Mouse (Mus musculus) forebrain, embryonic 16.5 days (tissue): ENCODE data around the gene Tmem178. TPM values are rescaled to one million over a fixed set of nuclear protein-coding genes. Genes with fewer than 3 reads are reported as not detected.

Experiments
- ATAC-seq: fragments of 200-750 bp; cut with Nextera tagmentation; 2 replicates; pipeline ENCODE4 v1.8.0; 2017; ENCODE audit warnings: mild to moderate bottlenecking, moderate library complexity
- H3K27ac ChIP-seq: fragments of 300-500 bp; sonication (generic); 2 replicates; pipeline ENCODE4 v1.5.1; 2014; ENCODE audit warnings: low read length, control low read depth
- H3K27me3 ChIP-seq: fragments of 300-500 bp; sonication (generic); replicated peaks from 2 replicates; pipeline ENCODE4 v1.6.1; 2014; ENCODE audit warnings: low read length; ENCODE audit not compliant: control insufficient read depth, insufficient read depth
- H3K36me3 ChIP-seq: fragments of 300-500 bp; sonication (generic); 2 replicates; pipeline ENCODE4 v1.6.1; 2014; ENCODE audit not compliant: control insufficient read depth, insufficient read depth
- H3K4me1 ChIP-seq: fragments of 300-500 bp; sonication (generic); replicated peaks from 2 replicates; pipeline ENCODE4 v1.6.1; 2014; ENCODE audit warnings: low read length; ENCODE audit not compliant: control insufficient read depth, insufficient read depth
- H3K4me2 ChIP-seq: fragments of 300-500 bp; sonication (generic); 2 replicates; pipeline ENCODE4 v1.6.1; 2014; ENCODE audit warnings: mild to moderate bottlenecking, low read length, control low read depth
- H3K4me3 ChIP-seq: fragments of 300-500 bp; sonication (generic); replicated peaks from 2 replicates; pipeline ENCODE4 v1.5.1; 2014; ENCODE audit warnings: mild to moderate bottlenecking, low read length, control low read depth
- H3K9ac ChIP-seq: fragments of 300-500 bp; sonication (generic); replicated peaks from 2 replicates; pipeline ENCODE4 v1.6.1; 2014; ENCODE audit warnings: low read depth, low read length, control low read depth
- H3K9me3 ChIP-seq: fragments of 300-500 bp; sonication (generic); 2 replicates; pipeline ENCODE4 v1.6.1; 2016; ENCODE audit warnings: low read length; ENCODE audit not compliant: control insufficient read depth
- WGBS: fragments of 180-500 bp; shearing (Covaris S2); extraction: QIAGEN DNeasy Blood & Tissue Kit; methylation state at CpG from one replicate; pipeline ENCODE4 v1.1.7; 2014; 5-methylcytosine and 5-hydroxymethylcytosine counted together
- polyA plus RNA-seq: library from polyadenylated mRNA; unstranded; fragments of >200 nt; fragmentation: Nextera tagmentation; extraction: Ambion mirVana; gene quantifications from 2 replicates; pipeline ENCODE4 v1.2.1, GENCODE M21; 2015

Tmem178 gene
- polyA plus RNA-seq, 1 experiment from 2014 or later = 36.3 TPM

DNA sequence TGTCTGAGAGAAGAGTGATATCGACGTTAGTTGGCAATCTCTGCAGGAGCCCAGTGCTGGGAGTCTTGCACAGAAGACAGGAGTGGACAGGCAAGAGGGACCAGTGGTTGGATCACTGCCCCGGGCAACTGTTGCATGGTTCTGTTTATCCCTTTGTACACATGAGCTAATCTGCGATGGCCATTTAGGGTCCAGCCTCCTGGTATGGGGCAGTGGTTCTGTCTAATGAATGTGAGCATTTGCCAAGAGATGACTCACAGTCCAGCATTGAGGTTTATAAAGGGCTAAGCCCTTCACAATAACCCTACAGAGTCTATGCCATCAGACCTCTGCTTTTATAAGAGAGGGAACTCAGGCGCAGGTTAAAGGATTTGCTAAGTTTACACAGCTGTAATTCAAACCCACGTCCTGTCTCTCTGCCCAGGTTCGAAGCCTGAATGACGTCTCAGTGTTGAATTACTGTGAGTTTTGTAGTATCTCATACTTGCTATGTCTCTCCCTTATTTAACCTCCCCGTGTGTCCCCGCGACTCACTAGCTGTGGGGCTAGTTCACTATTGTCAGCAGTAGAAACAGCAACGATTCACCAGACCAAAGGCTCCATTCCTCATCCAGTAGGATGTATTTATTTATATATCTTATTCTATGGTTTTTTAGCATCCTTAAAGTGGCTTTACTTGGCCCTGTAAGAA is 37.4 kb downstream of the Tmem178 start:
- WGBS = 9% methylated on average over 12 of the region's 12 CpGs
- peaks cover 24% of the 10 kb centered on the region for H3K4me1 ChIP-seq
- no peaks in the 10 kb centered on the region for H3K9me3 ChIP-seq
- no peaks in the 10 kb centered on the region for H3K36me3 ChIP-seq
- H3K4me3 ChIP-seq = no peak overlapping the region
- ATAC-seq = peak; percentile 84
- no peaks in the 10 kb centered on the region for H3K27me3 ChIP-seq
- peak overlapping the region; percentile 21 for H3K4me2 ChIP-seq
- H3K27ac ChIP-seq = peak overlapping the region; percentile 93
- H3K9ac ChIP-seq = 0 out of 2 replicates have a peak overlapping the region, but pooled peaks have one; percentile 10

- Histone ChIP-seq H3K4me1 (peaks cover 21% of the 10 kb centered on the region), H3K9me3 (no peaks in the 10 kb centered on the region), H3K27ac (peak overlapping the region; percentile 93), H3K36me3 (no peaks in the 10 kb centered on the region), H3K4me2 (peak overlapping the region; percentile 21), H3K9ac (no peak overlapping the region), H3K4me3 (no peak overlapping the region), H3K27me3 (no peaks in the 10 kb centered on the region)
- peak; percentile 91 for ATAC-seq
- WGBS = 1% methylated on average over 8 of the region's 8 CpGs
Observed at GRCm38 (mm10) chr17:80982412-80982787, 38.0 kb downstream of the Tmem178 start.

- WGBS = 82% methylated on average over 10 of the region's 10 CpGs
- no peak for ATAC-seq
- H3K27ac ChIP-seq = peak overlapping the region; percentile 93
- no peaks in the 10 kb centered on the region for H3K36me3 ChIP-seq
- H3K4me3 ChIP-seq = no peak overlapping the region
- H3K9me3 ChIP-seq = no peaks in the 10 kb centered on the region
- H3K4me1 ChIP-seq = peaks cover 17% of the 10 kb centered on the region; the same call in 1 of the 2 replicates
- no peak overlapping the region for H3K9ac ChIP-seq
- H3K4me2 ChIP-seq = no peak overlapping the region
- no peaks in the 10 kb centered on the region for H3K27me3 ChIP-seq
Observed at GRCm38 (mm10) chr17:80982976-80983375, 38.5 kb downstream of the Tmem178 start.

DNA sequence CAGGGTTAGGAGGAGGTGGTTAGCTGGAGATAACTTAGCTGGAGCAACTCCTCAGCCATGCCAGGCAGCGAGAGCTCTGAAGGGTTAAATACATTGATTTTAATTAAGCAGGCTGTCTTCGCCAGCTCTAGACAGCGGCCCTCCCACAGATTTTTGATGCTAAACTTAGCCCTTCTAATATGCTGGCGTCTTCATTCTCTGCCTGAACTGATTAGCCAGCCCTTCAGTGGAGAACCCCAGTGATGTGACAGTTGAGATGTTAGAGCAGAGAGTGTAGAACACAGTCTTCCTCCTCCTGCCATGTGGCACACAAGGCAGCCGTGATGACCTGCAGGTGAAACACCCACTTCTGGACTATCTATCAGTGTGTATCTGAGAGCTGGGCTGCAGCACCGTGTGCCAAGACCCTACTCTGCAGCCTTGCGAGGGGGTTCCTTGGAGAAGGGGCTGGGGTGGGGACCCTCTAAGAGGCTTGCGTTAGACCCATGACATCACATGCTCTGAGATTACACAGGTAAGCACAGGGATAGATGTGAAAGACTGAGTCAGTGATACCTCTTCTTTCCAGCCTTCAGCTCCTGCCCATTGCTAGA is 47.2 kb downstream of the Tmem178 start:
- Histone ChIP-seq H3K9ac (no peak overlapping the region), H3K9me3 (no peaks in the 10 kb centered on the region), H3K27me3 (no peaks in the 10 kb centered on the region), H3K4me2 (no peak overlapping the region), H3K36me3 (0 out of 2 replicates have a peak, but pooled peaks cover 3% of the 10 kb centered on the region), H3K4me1 (peaks cover 7% of the 10 kb centered on the region; the same call in 1 of the 2 replicates), H3K4me3 (no peak overlapping the region), H3K27ac (peak overlapping the region; percentile 66)
- peak; percentile 82 for ATAC-seq
- 46% methylated on average over 8 of the region's 8 CpGs for WGBS

DNA sequence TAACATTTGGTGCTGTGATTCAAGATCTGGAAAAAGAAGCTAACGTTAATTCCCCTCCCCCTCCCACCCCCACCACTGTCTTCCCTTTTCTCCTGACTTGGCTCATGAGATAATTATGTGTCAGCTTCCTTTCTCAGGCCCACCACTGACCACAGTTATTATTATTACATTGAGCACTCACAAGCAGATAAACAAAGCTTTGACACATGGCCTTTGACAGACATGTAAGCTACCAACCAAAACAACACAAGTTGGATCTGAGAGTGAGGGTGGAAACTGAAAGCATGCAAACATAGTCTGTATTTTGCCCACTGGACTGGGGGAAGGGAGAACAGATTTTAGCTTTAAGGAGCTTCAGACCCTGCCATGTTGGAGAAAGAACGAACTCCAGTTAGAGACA is 52.8 kb downstream of the Tmem178 start:
- Histone ChIP-seq H3K36me3 (0 out of 2 replicates have a peak, but pooled peaks cover 3% of the 10 kb centered on the region), H3K9me3 (no peaks in the 10 kb centered on the region), H3K4me3 (no peak overlapping the region), H3K4me1 (no peaks in the 10 kb centered on the region), H3K27me3 (no peaks in the 10 kb centered on the region), H3K27ac (no peak overlapping the region; the same call in 1 of the 2 replicates), H3K4me2 (no peak overlapping the region), H3K9ac (no peak overlapping the region)
- WGBS = 81% methylated on average over 2 of the region's 2 CpGs
- no peak for ATAC-seq

DNA sequence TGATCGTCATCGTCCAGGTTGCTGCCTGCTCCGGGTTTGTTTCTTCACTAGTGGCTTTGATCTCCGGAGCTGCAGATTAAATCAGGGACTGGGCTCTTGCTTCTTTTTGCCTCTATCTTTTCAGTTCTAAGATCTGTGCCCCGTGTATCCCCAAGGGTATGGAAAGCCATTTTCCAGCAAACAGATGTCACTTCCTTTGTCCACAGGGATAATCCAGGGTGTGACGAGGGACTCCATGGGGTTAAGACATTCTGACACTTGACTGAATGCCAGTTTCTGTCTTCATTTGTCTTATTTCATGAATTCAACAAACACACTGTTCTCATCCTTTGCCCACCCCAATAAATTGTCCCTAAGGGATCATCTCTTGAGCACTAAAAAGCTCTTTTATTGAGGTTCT is 54.5 kb downstream of the Tmem178 start:
- H3K27me3 ChIP-seq = no peaks in the 10 kb centered on the region
- no peaks in the 10 kb centered on the region for H3K9me3 ChIP-seq
- no peak for ATAC-seq
- H3K27ac ChIP-seq = no peak overlapping the region
- no peak overlapping the region for H3K9ac ChIP-seq
- no peak overlapping the region for H3K4me3 ChIP-seq
- 0 out of 2 replicates have a peak, but pooled peaks cover 3% of the 10 kb centered on the region for H3K36me3 ChIP-seq
- no peak overlapping the region for H3K4me2 ChIP-seq
- 51% methylated on average over 6 of the region's 6 CpGs for WGBS
- H3K4me1 ChIP-seq = no peaks in the 10 kb centered on the region

GRCm38 (mm10) chr17:81001010-81001409 is 56.6 kb downstream of the Tmem178 start:
- no peak overlapping the region for H3K27ac ChIP-seq
- H3K27me3 ChIP-seq = no peaks in the 10 kb centered on the region
- no peaks in the 10 kb centered on the region for H3K9me3 ChIP-seq
- no peak overlapping the region for H3K4me2 ChIP-seq
- H3K4me3 ChIP-seq = no peak overlapping the region
- 0 out of 2 replicates have a peak, but pooled peaks cover 3% of the 10 kb centered on the region for H3K36me3 ChIP-seq
- no peak for ATAC-seq
- no peak overlapping the region for H3K9ac ChIP-seq
- WGBS = 84% methylated on average over 12 of the region's 12 CpGs
- 0 out of 2 replicates have a peak, but pooled peaks cover 4% of the 10 kb centered on the region for H3K4me1 ChIP-seq

DNA sequence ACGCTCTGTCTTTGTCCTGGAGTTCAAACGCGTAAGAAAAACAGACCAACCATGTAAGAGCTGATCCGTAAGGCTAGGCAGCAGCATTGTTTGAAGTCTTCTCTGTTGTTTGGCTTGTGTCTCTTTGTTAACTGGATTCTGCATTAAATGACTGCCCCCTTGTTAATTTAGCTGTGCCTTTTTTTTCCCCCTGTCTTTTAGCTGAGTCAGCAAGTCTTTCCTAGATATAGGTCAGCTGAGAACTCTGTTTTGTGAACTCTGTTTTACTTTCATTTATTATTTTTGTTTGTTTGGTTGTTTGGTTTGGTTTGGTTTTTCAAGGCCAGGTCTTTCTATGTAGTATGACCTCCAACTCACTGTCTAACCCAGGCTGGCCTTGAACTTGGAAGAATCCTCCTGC is 57.2 kb downstream of the Tmem178 start:
- H3K27me3 ChIP-seq = no peaks in the 10 kb centered on the region
- H3K9ac ChIP-seq = no peak overlapping the region
- WGBS = 73% methylated on average over 4 of the region's 4 CpGs
- H3K9me3 ChIP-seq = no peaks in the 10 kb centered on the region
- no peak overlapping the region for H3K27ac ChIP-seq
- 0 out of 2 replicates have a peak, but pooled peaks cover 6% of the 10 kb centered on the region for H3K4me1 ChIP-seq
- no peak for ATAC-seq
- H3K4me2 ChIP-seq = no peak overlapping the region
- H3K36me3 ChIP-seq = no peaks in the 10 kb centered on the region
- no peak overlapping the region for H3K4me3 ChIP-seq

DNA sequence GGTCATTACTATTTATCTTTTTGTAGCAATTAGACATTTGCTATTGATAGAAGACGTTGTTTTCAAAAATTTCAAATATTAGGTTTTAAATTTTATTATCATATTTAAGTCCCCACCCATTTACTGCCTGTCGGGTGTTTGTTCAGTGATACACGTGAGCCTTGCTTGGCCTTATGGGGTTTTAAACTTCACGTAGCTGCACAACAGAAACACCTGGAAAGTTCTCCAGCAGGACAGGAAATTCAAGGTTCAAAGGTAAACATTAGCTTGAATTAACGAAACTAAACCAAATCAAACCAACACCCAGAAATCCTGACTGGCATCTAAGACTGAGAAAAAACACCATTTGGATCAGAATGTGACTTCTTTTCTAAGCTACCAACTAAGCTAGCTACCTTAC is 57.7 kb downstream of the Tmem178 start:
- WGBS = 93% methylated on average over 5 of the region's 5 CpGs
- ATAC-seq = no peak
- H3K4me1 ChIP-seq = 0 out of 2 replicates have a peak, but pooled peaks cover 6% of the 10 kb centered on the region

More for the DNA sequence above, 57.7 kb downstream of the Tmem178 start:
- no peaks in the 10 kb centered on the region for H3K9me3 ChIP-seq
- H3K27me3 ChIP-seq = no peaks in the 10 kb centered on the region
- no peak overlapping the region for H3K9ac ChIP-seq
- no peak overlapping the region for H3K27ac ChIP-seq
- H3K4me3 ChIP-seq = no peak overlapping the region
- no peaks in the 10 kb centered on the region for H3K36me3 ChIP-seq
- no peak overlapping the region for H3K4me2 ChIP-seq
